Mouse (Mus musculus) R1 (cell line): Measurements from ENCODE around the gene Celsr1.
A peak's percentile ranks its signal among the peaks of the same experiment; 100 is the strongest.

Source experiments
- DNase-seq: peaks from one replicate; pipeline ENCODE4 v3.0.0-alpha.2; 2018; ENCODE audit warnings: low read depth, low spot score

The Celsr1 gene

GRCm38 (mm10) chr15:86033191-86033841 lies at the start of gene Celsr1:
Gene Celsr1, minus strand, starts transcription at chr15:86033777.
- peak; percentile 32 for DNase-seq

- no peak for DNase-seq
Measured at GRCm38 (mm10) chr15:86083261-86083741, 49.7 kb upstream of the Celsr1 start.

GRCm38 (mm10) chr15:86082551-86082961 lies 49.0 kb upstream of the Celsr1 start:
- no peak for DNase-seq

- DNase-seq: peak; percentile 35
Measured at GRCm38 (mm10) chr15:86081654-86082053, 48.1 kb upstream of the Celsr1 start.

- no peak for DNase-seq
Measured at GRCm38 (mm10) chr15:86080408-86080807, 46.8 kb upstream of the Celsr1 start.

- no peak for DNase-seq
Measured at GRCm38 (mm10) chr15:86079876-86080275, 46.3 kb upstream of the Celsr1 start.

GRCm38 (mm10) chr15:86079467-86079866 lies 45.9 kb upstream of the Celsr1 start:
- no peak for DNase-seq

GRCm38 (mm10) chr15:86078481-86079216 lies 45.1 kb upstream of the Celsr1 start:
- no peak for DNase-seq

GRCm38 (mm10) chr15:86077934-86078333 lies 44.4 kb upstream of the Celsr1 start:
- no peak for DNase-seq

GRCm38 (mm10) chr15:86076378-86076777 lies 42.8 kb upstream of the Celsr1 start:
- DNase-seq: no peak

- DNase-seq: no peak
Measured at GRCm38 (mm10) chr15:86076048-86076315, 42.4 kb upstream of the Celsr1 start.

- DNase-seq: no peak
Measured at GRCm38 (mm10) chr15:86075305-86076047, 41.9 kb upstream of the Celsr1 start.

- DNase-seq: no peak
Measured at GRCm38 (mm10) chr15:86074171-86074937, 40.8 kb upstream of the Celsr1 start.

GRCm38 (mm10) chr15:86071166-86071565 lies 37.6 kb upstream of the Celsr1 start:
- DNase-seq: no peak

- no peak for DNase-seq
Measured at GRCm38 (mm10) chr15:86070368-86070767, 36.8 kb upstream of the Celsr1 start.

GRCm38 (mm10) chr15:86069011-86069791 lies 35.6 kb upstream of the Celsr1 start:
- no peak for DNase-seq

- DNase-seq: no peak
Measured at GRCm38 (mm10) chr15:86067941-86068495, 34.4 kb upstream of the Celsr1 start.

- DNase-seq: no peak
Measured at GRCm38 (mm10) chr15:86067581-86067910, 34.0 kb upstream of the Celsr1 start.

- no peak for DNase-seq
Measured at GRCm38 (mm10) chr15:86066836-86067580, 33.4 kb upstream of the Celsr1 start.

- no peak for DNase-seq
Measured at GRCm38 (mm10) chr15:86065367-86065766, 31.8 kb upstream of the Celsr1 start.
